Mouse (Mus musculus) inflammation-experienced regulatory T-cells, adult 6 months (primary cell): ENCODE data around the gene Erbb3. TPM values are rescaled to one million over a fixed set of nuclear protein-coding genes. Genes with fewer than 3 reads are reported as not detected.
"Not testable (repeated sequence)": the region's sequence is repeated elsewhere in the genome, so short reads cannot be mapped to it uniquely, and the experiment has no call there.

ENCODE experiments used
- ATAC-seq: one replicate; pipeline ENCODE4 v1.8.0; 2017
- polyA plus RNA-seq, 3 experiments: library from polyadenylated mRNA; unstranded; fragments of 100-300 nt; shearing (Covaris generic); gene quantifications; one replicate each; pipeline ENCODE4 v1.2.1; 2017

The Erbb3 gene
- polyA plus RNA-seq, 3 experiments from 2014 or later = 2.6 to 9.3 (median 3.9) TPM

DNA sequence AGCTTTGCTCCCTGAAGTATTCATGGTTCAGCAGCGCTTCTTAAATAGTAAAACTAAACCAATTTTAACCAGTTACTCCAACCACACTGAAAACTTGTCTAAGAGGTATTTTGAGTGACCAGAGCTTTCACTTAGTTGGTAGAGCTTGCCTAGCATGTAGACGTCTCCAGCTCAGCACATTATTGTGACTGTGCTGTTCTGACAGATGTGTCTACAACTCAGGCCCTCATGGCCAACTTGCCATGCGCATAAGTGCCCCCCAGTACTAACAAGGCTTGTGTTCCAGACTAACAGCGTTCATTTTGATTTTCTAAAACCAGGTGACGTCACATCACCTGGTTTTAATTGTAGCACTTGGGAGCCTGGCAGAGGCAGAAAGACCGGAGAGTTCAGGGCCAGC is 32.5 kb downstream of the Erbb3 start:
- ATAC-seq = no peak

DNA sequence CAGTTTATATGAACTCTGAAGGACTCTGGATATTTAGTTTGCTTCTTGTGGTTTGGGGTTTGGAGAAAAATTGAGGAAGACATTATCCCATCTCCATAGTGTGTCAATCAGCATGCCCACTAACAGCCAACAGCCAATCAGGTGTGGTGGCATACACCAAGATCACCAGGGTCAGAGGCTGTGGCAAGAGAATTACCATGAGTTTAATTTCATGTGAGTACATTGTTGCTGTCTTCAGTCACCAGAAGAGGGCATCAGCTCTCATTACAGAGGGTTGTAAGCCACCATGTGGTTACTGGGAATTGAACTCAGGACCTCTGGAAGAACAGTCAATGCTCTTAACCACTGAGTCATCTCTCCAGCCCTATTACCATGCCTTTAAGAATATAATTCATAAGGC is 33.2 kb downstream of the Erbb3 start:
- no peak for ATAC-seq

DNA sequence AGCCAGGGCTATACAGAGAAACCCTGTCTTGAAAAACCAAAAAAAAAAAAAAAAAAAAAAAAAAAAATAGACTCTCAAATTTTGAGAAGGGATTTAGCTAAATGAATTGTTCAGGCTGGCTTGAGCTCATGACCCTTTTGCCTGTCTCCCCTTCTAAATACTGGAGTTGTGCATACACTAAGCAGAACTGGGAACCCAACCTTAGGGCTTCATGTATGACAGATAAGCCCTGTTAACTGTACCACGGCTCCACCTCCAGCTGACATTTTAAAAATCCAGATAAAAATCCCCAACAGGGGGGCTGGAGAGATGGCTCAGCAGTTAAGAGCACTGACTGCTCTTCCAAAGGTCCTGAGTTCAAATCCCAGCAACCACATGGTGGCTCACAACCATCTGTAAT is 33.9 kb downstream of the Erbb3 start:
- ATAC-seq = not testable (repeated sequence)

DNA sequence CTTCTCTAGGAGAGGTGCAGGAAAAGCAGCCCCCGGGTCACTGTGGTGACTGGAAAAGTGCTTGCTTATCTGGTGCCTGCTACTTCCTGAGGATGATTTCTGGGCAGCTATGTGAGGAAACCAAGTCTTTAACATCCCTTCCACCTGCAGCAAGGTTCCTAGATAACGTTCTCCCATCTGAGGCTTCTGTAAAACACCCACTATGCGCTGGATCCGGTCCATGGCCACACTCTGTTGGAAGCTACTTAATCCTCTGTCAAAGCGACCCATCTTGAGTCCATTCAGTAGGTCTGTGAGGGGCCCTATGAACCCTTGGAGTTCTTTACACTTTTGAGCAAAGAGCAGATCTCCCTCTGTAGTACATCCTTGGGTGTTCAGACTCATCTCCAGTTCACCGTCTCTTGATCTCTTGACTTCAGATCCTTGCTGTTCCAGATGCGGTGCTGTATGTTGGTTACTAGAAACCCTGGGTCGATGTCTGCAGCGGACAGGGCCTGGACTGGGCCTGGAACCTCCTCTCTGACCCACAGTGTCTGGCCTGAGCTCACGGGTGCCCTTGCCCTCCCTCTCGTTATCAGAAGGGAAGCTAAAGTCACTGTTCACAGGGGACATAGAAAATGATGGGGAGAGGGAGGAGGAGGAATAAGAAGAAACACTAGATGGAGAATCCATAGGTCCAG is 39.2 kb downstream of the Erbb3 start:
- ATAC-seq = not testable (repeated sequence)

DNA sequence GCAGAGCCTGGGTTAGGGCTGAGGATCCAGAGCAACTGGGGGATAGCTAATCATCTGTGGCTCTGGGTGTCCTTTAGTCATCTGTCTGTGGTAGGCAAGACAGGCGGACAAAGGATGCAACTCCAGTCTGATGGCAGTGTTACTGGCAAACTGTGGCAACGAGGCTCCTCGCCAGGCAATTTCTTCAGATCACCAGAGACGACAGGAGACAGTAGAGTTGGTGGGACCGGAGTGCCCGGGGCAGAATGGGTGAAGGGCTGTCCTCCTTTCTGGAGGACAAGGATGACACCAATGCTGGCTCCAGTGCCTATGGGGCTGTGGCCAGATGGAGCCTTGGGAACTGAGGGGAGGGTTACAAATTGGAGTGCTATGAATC is 39.8 kb downstream of the Erbb3 start:
- ATAC-seq = not testable (repeated sequence)

DNA sequence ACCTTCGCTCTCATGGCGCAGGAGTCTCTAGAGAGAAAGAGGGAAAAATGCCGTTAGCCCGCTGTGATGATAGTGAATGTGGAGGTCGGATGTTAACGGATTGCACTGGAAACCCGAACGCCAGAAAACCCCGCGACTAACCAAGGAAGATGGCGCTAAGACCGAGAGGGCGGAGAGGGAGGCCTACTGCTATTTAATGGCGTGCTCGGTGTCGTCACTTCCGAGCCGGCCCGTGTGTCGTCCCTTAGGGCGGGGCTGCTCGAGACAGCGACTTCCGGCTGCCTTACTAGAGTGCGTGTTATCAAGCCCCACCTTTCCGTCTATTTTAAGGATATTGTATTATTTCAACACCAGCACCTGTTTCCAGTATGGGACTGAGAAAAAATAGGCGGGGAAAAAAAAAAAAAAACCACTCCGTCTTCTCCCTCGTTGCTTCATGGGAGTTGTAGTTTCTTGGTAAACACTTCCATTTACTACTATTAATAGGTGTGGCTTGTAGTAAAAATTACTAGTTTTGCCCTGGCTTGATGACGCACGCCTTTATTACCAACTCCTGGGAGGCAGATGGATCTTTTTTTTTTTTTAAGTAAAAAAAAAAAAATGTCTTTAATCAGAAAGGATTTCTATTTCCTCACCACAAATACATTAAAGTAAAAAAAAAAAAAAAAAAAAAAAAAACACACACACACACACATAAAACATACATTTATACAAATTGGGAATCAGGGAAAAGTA is 40.3 kb downstream of the Erbb3 start, which contains the start of gene Rpl41:
Rpl41 (minus strand) TSS at position 359 of the 735 bp plus-strand sequence.
- ATAC-seq = peak; percentile 80

DNA sequence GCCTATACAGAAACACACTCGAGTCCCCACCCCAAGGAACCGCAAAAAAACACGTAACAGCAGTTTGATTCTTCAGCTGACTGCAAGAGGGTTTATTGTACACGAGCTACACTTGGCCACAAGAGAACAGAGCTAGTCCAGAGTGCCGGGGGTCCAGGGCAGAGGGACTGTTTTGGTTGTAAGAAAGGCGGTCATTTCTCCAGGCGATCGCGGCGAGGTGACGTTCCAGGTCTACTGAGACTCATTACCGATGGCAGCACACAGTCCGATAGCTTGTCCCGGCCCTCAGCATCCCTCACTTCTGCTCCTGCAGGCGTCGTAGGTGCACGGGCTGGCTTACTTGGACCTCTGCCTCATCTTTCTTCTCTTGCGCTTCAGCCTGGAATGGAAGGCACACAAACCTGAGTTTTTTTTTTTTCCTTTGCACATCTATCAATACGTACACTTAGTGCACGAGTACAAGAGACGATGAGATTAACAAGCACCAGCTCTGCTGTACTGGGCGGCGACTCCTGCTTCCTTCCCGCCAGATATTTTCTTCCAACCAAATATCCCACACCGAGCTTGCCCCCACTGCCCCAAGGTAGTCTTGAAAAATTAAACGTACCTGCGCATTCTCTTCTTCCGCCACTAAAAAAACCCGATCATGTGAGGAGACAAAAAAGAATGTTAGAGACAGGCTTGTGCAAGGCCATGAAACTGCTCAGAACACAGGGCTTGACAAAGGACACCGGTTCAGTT is 41.2 kb downstream of the Erbb3 start:
- ATAC-seq = not testable (repeated sequence)

DNA sequence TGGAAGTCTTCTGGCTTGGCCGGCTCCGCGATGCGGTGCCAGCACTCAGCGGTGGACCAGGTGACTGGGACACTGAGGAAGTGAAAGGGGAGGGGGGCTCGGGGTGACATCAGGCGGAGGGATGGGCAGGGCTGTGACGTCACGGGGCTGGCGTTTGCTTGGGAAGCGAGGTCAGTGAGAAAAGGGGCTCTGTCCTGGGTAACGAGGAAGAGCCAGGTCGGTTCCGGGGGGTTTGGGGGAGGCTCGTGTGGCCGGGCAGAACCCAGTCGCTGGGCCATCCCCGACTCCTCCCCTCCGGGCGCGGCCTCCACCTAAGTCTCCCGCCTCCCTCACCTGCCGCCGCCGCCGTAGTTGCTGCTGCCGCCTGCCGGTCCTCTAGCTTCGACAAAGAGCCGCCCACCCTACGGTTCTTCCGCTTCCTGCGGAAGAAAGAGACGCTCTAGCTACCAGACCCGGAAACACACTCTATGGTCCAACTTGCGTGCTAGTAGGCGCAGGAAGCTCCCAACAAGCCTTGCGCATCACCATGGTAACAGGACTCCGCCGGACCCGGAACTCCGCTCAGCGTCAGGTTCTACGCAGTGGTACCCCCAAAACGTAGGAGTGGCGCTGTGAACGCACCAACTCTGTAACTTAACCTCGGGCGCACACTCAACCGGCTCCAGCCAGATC is 42.0 kb downstream of the Erbb3 start, which contains the start of gene Zc3h10:
Zc3h10 (minus strand) TSS at position 414 of the 672 bp plus-strand sequence.
- peak; percentile 74 for ATAC-seq

DNA sequence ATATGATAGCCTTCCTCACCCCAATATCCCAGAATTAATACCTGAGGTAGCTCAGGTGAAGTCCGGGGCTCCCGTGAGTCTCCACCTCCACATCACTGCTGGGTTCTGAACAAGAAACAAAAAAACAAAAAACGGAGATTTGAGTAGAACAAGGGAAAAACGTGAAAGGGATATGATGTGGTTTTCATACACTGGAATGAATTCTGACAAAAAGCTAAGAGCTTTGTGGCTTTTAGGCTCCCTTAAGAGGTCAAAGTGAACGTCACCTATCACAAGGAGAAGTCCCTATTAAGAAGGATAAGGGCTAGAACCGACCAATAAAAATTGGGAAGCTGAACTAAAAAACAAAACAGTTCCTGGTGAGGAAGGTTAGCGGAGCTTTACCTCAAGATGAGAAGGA is 42.7 kb downstream of the Erbb3 start:
- no peak for ATAC-seq

DNA sequence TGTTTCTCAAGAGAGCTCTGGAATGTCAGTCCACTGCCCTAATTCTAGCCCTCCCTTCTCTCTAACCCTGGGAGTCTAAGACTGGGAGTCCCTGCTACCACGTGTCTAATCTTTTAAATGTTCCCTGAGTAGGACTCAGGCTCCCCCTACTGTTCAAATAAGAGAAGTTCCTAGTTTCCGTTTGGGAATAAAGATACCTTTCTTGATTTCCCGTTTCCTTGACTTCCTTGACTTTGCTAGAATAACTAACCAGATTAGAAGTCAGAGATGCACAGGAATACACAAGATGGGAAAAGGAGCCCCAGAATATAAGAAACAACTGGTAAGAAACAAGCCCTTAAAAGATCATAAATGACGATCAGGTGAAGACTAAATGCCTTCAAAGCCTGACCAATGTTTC is 43.1 kb downstream of the Erbb3 start:
- no peak for ATAC-seq

DNA sequence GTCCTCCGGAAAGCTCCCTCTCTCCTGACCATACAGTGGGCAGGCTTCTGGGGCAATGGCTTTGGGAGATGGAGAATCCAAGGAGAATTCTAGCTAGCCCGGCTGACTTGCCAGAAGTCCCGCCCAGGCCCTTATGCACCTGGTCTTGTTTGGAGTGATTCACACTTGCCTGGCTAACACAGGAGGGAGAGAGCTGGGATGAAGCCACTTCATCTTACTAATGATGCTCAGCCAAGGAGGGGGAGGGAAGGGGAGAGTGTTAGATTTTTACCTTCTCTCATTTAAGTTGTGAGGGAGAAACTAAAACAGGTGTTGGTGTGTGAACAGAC is 43.9 kb downstream of the Erbb3 start:
- ATAC-seq = no peak

DNA sequence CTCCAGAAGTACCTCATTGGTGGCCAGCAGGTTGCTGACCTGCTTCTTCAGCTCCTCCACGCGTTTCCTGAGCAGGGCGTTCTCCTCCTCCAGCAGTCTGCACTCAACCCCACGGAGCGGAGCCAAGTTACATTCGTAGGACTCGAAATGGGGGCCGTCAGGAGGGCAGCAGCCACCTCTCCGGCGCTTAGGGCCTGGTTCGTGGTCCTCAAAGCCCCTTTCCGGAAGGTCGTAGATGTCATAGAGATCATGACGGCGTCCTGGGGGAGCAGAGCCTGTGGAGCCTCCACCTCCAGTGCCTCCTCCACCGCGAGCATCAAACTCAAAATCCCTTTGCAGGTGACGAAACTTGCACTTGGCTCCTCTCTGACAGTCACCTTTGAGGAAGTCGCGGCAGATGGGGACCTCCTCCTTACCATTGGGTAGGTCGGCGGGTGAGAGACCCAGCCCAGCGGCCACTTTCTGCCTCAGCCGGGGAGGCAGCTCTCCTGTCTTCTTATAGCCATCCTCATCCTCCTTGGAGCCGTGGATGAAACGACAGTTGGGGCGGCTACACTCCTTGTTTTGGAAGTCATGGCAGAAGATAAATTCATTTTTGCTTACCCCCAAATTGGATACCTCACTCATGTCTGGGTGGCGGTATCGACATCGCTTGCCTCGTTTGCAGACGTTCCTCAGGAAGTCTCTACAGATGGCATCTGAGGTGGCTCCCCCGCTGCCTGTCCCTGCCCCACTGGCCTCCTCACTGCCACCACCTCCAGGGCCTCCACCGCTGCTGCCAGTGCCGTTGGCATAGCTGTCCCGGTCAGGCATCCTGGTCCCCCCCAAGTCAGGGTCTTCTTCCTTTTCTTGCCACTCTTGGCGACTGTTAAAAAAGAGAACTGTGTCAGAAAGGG is 44.5 kb downstream of the Erbb3 start:
- ATAC-seq = no peak

DNA sequence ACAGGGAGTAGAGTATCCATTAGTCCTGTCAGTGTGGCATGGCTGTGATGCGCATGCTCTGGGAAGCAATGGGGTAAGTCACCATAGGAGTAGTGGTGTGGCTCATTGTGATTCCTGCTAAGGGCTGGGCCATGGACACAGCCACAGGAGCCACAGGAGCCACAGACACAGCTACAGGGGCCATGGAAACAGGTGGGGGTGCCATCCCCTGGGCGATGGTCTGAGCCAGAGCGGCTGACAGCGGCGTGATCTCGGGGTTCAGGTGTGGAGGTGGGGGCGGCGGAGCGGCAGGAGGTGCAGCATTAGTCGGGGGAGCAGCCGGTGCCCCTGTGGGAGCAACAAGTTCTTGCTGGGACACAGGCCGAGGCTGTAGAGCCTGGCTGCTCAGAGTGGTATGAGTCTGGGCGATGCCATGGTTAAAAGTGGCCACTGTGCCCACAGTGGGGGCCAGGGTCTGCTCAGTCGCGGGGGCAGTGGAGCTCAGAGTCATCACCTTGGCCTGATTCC is 45.2 kb downstream of the Erbb3 start:
- ATAC-seq = no peak

DNA sequence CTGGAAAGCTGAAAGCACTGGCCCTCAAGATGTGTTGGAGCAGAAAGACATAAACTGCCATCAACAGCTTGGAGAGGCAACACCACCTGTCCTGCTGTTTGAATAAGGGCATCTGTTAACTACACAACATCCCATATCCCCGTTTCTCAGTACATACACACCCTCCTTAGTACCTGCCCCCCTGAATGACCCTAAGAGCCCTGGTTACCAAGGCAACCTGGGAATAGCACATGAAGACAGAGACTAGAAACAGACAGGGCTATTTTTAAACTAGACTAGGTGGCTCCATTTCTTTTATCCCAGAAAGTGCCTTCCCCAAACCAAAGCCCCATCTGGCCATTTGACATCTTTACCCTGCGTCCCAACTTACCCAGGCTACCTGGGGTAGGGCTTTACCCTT is 46.4 kb downstream of the Erbb3 start:
- no peak for ATAC-seq

DNA sequence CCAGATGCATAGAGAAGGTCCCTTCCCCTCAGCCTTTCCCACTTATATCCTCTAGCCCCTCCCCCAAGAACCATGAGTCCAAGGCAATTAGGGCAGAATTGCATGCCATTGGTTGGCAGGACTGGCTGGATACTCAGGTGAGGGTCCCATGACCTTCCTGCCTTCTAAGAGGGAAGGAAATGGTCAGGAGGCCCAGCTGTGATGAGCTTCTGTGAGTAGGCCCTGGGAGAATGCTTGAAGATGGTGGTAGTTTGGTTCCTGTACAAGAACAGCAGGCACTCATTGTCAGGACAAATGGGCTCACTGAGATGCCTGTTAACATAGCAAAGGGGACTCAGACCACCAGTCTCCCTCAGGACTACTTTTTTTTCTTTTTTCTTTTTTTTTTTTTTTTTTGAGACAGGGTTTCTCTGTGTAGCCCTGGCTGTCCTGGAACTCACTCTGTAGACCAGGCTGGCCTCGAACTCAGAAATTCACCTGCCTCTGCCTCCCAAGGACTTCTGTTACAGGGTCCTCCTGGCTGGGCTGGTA is 51.0 kb downstream of the Erbb3 start:
- ATAC-seq = no peak

DNA sequence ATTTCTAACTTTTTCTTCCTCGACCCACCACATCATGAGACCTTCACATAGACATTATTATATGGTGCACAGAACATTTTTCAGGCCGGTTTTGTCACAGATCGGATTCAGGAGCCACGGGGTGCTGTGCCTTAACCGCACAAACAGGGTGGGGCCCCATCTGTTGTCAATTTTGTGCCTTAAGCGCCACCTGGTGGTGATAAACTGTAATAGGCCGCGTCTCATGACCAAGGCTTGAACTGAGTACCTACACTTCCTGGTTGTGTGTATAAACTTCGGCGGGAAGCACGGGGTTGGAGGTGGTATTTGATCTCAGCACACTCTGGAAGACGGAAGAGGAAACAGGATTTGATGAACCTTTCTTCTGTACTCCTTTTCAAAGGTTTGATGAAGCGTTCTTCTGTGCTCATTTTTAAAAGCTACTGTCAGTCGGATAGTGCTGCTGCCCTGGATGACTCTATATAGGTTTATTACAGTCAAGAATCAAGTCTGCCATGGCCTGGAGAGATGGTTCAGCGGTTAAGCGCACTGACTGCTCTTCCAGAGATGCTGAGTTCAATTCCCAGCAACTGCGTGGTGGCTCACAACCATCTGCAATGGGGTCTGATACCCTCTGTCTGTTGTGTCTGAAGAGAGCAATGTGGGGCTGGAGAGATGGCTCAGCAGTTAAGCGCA is 53.0 kb downstream of the Erbb3 start:
- ATAC-seq = peak; percentile 96

DNA sequence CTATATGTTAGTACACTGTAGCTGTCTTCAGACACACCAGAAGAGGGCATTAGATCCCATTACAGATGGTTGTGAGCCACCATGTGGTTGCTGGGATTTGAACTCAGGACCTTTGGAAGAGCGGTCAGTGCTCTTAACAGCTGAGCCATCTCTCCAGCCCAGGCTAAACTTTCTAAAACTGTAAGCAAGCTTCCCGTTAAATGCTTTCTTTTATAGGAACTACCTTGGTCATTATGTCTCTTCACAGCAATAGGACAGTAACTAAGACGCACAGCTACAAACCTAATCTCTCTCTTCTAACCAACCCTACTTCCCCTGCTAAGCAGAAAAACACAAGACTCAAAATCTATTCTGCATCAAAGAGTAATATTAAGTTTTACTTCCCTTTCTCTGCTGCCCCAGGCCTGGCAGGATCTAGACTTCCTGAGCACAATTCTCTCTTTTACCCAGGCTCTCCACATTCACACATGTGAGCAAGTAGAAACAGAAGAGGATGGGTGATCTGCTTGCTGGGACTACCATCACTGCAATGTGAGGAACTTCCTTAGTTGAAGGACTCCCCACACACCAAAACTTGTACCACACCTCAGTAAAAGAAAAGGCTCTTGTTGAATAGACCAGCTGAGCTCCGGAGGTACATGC is 53.7 kb downstream of the Erbb3 start:
- peak; percentile 33 for ATAC-seq

DNA sequence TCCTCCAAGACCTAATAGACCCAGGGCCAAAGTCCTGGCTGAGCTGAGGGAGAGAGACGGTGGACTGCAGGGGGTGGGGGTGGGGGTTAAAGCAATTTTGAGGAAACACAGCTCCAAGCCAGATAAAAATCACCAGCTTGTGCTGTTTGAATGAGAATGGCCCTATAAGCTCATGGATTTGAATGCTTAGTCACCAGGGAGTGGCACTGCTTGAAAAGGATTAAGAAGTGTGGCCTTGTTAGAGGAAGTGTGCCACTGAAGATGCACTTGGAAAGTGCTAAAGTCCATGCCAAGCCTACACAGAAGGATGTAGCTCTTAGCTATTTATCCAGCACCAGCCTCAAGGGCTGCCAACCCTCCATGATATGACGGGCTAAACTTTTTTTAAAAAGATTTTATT is 54.2 kb downstream of the Erbb3 start:
- ATAC-seq = no peak

DNA sequence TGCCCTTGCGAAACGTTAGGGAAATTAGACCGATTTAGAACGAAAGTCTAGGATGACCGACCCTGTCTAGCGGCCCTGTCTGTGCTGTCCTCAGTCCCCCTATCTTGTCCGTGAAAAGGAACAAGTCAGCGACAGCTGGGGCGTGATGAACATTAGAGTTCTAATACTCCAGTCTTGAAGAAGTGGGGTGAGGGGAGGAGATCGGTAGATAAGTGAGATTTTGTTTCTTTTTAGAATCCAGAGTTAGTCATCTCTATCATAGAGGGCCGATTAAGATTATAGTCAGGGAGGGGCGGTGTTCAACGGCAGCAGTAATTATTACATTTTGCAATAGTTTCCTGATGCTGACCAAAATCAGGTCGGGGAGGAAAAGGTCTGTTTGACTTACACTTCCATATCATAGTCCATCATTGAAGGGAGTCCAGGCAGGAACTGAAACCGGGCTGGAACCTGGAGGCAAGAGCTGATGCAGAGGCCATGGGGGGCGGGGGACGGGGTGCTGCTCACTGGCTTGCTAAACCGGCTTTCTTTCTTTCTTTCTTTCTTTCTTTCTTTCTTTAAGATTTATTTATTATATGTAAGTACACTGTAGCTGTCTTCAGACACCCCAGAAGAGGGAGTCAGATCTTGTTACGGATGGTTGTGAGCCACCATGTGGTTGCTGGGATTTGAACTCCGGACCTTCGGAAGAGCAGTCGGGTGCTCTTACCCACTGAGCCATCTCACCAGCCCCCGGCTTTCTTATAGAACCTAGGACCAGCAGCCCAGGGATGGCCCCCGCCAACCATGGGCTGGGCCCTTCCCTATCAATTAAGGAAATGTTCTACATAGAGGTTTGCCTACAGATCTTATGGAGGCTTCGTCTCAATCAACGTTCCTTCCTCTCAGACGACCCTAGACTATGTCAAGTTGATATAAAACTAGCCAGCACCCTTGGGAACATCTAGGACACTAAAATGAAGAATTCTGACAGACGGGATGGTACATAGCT is 62.8 kb downstream of the Erbb3 start:
- peak; percentile 10 for ATAC-seq
